Mouse (Mus musculus): ENCODE measurements around the gene Nxph3. TPM values are rescaled to one million over a fixed set of nuclear protein-coding genes. Genes with fewer than 3 reads are reported as not detected.
"Not testable (repeated sequence)": the region's sequence is repeated elsewhere in the genome, so short reads cannot be mapped to it uniquely, and the experiment has no call there.

The Nxph3 gene
- polyA plus RNA-seq, 1 experiment from 2014 or later, result 1.1 TPM

DNA sequence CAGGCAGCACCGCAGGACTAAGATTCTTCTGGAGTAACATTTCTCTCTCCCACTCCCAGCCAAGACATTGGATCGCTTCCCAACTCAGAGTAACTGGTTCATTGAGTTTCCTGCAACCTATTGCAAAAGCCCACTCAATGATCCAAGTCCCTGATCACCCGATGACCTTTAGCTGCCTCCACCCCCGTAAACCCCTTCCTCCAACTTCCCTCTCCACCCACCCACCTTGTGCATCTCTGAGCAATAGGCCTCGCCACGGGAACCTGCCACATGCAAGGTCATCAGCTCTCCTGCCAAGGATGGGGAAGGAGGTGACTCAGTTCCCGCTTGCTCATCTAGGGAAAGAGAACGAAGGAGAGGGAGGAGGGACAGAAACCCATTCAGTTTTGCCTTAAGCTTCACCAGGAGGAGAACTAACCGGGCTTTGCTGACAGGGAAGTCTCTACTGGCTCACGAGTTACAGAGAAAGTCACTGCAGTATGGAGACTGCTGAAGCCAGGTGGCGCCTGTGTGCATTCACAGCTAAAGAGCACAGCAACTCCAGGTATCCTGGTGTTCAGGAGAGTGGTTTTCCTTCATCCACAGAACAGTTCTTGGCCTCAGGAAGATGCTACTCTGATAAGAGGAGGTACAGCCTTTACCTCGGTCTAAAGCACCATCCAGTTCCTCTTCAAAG is 7.2 kb downstream of the Nxph3 start:
- Histone ChIP-seq H3K9me3 (ENCODE audit: control insufficient read depth, low read depth, low read length) (no peaks in the 10 kb centered on the region), H3K4me1 (ENCODE audit: control insufficient read depth, insufficient read depth, low read length) (peaks cover 9% of the 10 kb centered on the region; the same call in 1 of the 2 replicates), H3K4me2 (replicated peaks; ENCODE audit: low read depth, low read length) (no peak overlapping the region), H3K4me3 (ENCODE audit: low read depth, low read length) (no peak overlapping the region), H3K9ac (replicated peaks; ENCODE audit: low read depth, low read length) (no peak overlapping the region), H3K36me3 (ENCODE audit: control insufficient read depth, insufficient read depth, low read length) (no peaks in the 10 kb centered on the region), H3K27me3 (ENCODE audit: control insufficient read depth, insufficient read depth, low read length) (no peaks in the 10 kb centered on the region), H3K27ac (ENCODE audit: low read length) (no peak overlapping the region)
- 51% methylated on average over 12 of the region's 12 CpGs for WGBS
- no peak for ATAC-seq (ENCODE audit: insufficient number of reproducible peaks, insufficient read depth, low FRiP score, low read depth)

- 82% methylated on average over 6 of the region's 6 CpGs for WGBS
- Histone ChIP-seq H3K27ac (ENCODE audit: low read length) (0 out of 2 replicates have a peak overlapping the region, but pooled peaks have one; percentile 33), H3K9ac (replicated peaks; ENCODE audit: low read depth, low read length) (no peak overlapping the region), H3K4me2 (replicated peaks; ENCODE audit: low read depth, low read length) (no peak overlapping the region), H3K4me3 (ENCODE audit: low read depth, low read length) (no peak overlapping the region), H3K36me3 (ENCODE audit: control insufficient read depth, insufficient read depth, low read length) (no peaks in the 10 kb centered on the region), H3K4me1 (ENCODE audit: control insufficient read depth, insufficient read depth, low read length) (peaks cover 9% of the 10 kb centered on the region; the same call in 1 of the 2 replicates), H3K27me3 (ENCODE audit: control insufficient read depth, insufficient read depth, low read length) (no peaks in the 10 kb centered on the region), H3K9me3 (ENCODE audit: control insufficient read depth, low read depth, low read length) (no peaks in the 10 kb centered on the region)
- ATAC-seq (ENCODE audit: insufficient number of reproducible peaks, insufficient read depth, low FRiP score, low read depth), result no peak
These were observed 10.1 kb downstream of the Nxph3 start for GRCm38 (mm10) chr11:95504271-95504731.

DNA sequence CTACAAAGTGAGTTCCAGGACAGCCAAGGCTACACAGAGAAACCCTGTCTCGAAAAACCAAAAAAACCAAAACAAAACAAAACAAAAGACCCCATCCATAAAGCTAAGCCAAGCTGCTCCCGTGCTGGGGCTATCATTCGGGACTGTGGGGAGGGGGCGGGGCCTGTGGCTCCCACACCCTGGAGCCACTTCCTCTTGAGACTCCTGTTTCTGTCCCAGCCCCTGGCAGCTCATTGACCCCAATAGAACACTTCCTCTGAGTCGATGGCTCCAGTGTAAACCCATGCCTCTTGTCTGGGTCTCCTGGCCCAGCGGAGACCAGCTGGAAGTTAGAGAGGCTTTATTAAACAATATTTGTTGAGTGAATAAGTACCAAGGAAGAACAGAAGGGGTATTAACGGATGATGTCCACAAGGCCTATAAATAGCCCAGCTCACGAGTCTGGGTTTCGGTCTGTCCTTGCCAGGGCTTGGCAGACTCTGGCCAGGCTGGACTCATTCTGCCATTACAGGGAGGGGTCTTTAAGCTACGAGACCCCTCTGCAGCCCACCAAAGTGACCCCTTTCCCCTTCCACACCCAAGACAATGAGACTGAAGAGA is 10.7 kb downstream of the Nxph3 start:
- WGBS, result 49% methylated on average over 10 of the region's 10 CpGs
- Histone ChIP-seq H3K27ac (ENCODE audit: low read length) (no peak overlapping the region), H3K4me2 (replicated peaks; ENCODE audit: low read depth, low read length) (no peak overlapping the region), H3K36me3 (ENCODE audit: control insufficient read depth, insufficient read depth, low read length) (no peaks in the 10 kb centered on the region), H3K27me3 (ENCODE audit: control insufficient read depth, insufficient read depth, low read length) (no peaks in the 10 kb centered on the region), H3K9ac (replicated peaks; ENCODE audit: low read depth, low read length) (no peak overlapping the region), H3K4me3 (ENCODE audit: low read depth, low read length) (no peak overlapping the region), H3K4me1 (ENCODE audit: control insufficient read depth, insufficient read depth, low read length) (peaks cover 6% of the 10 kb centered on the region; the same call in 1 of the 2 replicates), H3K9me3 (ENCODE audit: control insufficient read depth, low read depth, low read length) (no peaks in the 10 kb centered on the region)
- ATAC-seq (ENCODE audit: insufficient number of reproducible peaks, insufficient read depth, low FRiP score, low read depth), result no peak

DNA sequence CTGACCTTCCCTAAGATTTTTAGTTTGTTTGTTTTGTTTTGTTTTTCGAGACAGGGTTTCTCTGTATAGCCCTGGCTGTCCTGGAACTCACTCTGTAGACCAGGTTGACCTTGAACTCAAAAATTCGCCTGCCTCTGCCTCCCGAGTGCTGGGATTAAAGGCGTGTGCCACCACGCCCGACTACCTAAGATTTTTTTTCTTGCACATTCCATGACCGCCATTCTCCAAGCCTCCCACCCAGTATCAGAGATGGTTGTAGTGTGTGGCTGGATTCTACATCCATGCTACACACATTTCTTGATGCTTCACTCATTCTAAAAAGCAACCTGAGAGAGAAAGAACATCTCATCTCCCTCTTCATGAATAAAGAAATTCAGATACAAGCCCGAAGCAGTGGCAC is 12.5 kb downstream of the Nxph3 start:
- WGBS, result 86% methylated on average over 8 of the region's 8 CpGs
- H3K4me2 ChIP-seq (replicated peaks; ENCODE audit: low read depth, low read length); H3K36me3 ChIP-seq (ENCODE audit: control insufficient read depth, insufficient read depth, low read length); H3K27me3 ChIP-seq (ENCODE audit: control insufficient read depth, insufficient read depth, low read length); H3K27ac ChIP-seq (ENCODE audit: low read length); H3K9me3 ChIP-seq (ENCODE audit: control insufficient read depth, low read depth, low read length); H3K4me3 ChIP-seq (ENCODE audit: low read depth, low read length); H3K4me1 ChIP-seq (ENCODE audit: control insufficient read depth, insufficient read depth, low read length); H3K9ac ChIP-seq (replicated peaks; ENCODE audit: low read depth, low read length); ATAC-seq (ENCODE audit: insufficient number of reproducible peaks, insufficient read depth, low FRiP score, low read depth): not testable (repeated sequence)

- Histone ChIP-seq H3K9me3 (ENCODE audit: control insufficient read depth, low read depth, low read length) (no peaks in the 10 kb centered on the region), H3K27ac (ENCODE audit: low read length) (no peak overlapping the region), H3K36me3 (ENCODE audit: control insufficient read depth, insufficient read depth, low read length) (no peaks in the 10 kb centered on the region), H3K4me2 (replicated peaks; ENCODE audit: low read depth, low read length) (no peak overlapping the region), H3K9ac (replicated peaks; ENCODE audit: low read depth, low read length) (no peak overlapping the region), H3K4me3 (ENCODE audit: low read depth, low read length) (no peak overlapping the region), H3K4me1 (ENCODE audit: control insufficient read depth, insufficient read depth, low read length) (no peaks in the 10 kb centered on the region), H3K27me3 (ENCODE audit: control insufficient read depth, insufficient read depth, low read length) (no peaks in the 10 kb centered on the region)
- 45% methylated on average over 3 of the region's 3 CpGs for WGBS
- ATAC-seq (ENCODE audit: insufficient number of reproducible peaks, insufficient read depth, low FRiP score, low read depth), result no peak
These were observed 13.5 kb downstream of the Nxph3 start for GRCm38 (mm10) chr11:95500836-95501235.

DNA sequence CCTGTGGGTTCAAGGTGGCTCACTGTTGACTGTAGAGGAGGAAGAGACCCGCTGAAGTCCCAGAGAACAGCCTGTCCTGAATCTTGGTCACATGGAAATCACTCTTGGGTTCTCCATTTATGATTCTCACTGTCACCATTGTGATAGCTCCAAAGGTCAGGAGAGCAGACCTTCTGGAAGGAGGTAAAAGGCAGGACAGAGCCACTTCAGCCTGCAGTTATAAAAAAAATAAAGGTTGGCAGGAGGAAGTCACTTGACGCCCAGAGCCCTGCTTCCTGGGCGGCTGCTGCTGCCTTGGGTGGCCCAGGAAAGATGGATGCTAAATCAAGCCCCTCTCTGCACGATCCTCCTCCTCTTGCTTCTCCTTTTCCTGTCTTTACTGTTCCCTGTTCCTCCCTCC is 14.0 kb downstream of the Nxph3 start:
- H3K9ac ChIP-seq (replicated peaks; ENCODE audit: low read depth, low read length), result no peak overlapping the region
- H3K27ac ChIP-seq (ENCODE audit: low read length), result no peak overlapping the region
- H3K4me3 ChIP-seq (ENCODE audit: low read depth, low read length), result no peak overlapping the region
- H3K36me3 ChIP-seq (ENCODE audit: control insufficient read depth, insufficient read depth, low read length), result no peaks in the 10 kb centered on the region
- no peaks in the 10 kb centered on the region for H3K9me3 ChIP-seq (ENCODE audit: control insufficient read depth, low read depth, low read length)
- ATAC-seq (ENCODE audit: insufficient number of reproducible peaks, insufficient read depth, low FRiP score, low read depth), result no peak
- no peaks in the 10 kb centered on the region for H3K27me3 ChIP-seq (ENCODE audit: control insufficient read depth, insufficient read depth, low read length)
- WGBS, result 35% methylated on average over 4 of the region's 4 CpGs
- H3K4me1 ChIP-seq (ENCODE audit: control insufficient read depth, insufficient read depth, low read length), result no peaks in the 10 kb centered on the region
- no peak overlapping the region for H3K4me2 ChIP-seq (replicated peaks; ENCODE audit: low read depth, low read length)

- H3K36me3 ChIP-seq (ENCODE audit: control insufficient read depth, insufficient read depth, low read length), result peaks cover 19% of the 10 kb centered on the region
- no peaks in the 10 kb centered on the region for H3K27me3 ChIP-seq (ENCODE audit: control insufficient read depth, insufficient read depth, low read length)
- no peaks in the 10 kb centered on the region for H3K4me1 ChIP-seq (ENCODE audit: control insufficient read depth, insufficient read depth, low read length)
- 91% methylated on average over 5 of the region's 5 CpGs for WGBS
- no peak overlapping the region for H3K27ac ChIP-seq (ENCODE audit: low read length)
- no peak for ATAC-seq (ENCODE audit: insufficient number of reproducible peaks, insufficient read depth, low FRiP score, low read depth)
- H3K9me3 ChIP-seq (ENCODE audit: control insufficient read depth, low read depth, low read length), result no peaks in the 10 kb centered on the region
- no peak overlapping the region for H3K4me3 ChIP-seq (ENCODE audit: low read depth, low read length)
- H3K4me2 ChIP-seq (replicated peaks; ENCODE audit: low read depth, low read length), result no peak overlapping the region
- no peak overlapping the region for H3K9ac ChIP-seq (replicated peaks; ENCODE audit: low read depth, low read length)
These were observed 16.4 kb downstream of the Nxph3 start for GRCm38 (mm10) chr11:95497921-95498320.

GRCm38 (mm10) chr11:95495883-95496282 is 18.5 kb downstream of the Nxph3 start:
- no peak overlapping the region for H3K9ac ChIP-seq (replicated peaks; ENCODE audit: low read depth, low read length)
- peaks cover 33% of the 10 kb centered on the region for H3K36me3 ChIP-seq (ENCODE audit: control insufficient read depth, insufficient read depth, low read length)
- no peaks in the 10 kb centered on the region for H3K4me1 ChIP-seq (ENCODE audit: control insufficient read depth, insufficient read depth, low read length)
- H3K27me3 ChIP-seq (ENCODE audit: control insufficient read depth, insufficient read depth, low read length), result no peaks in the 10 kb centered on the region
- H3K9me3 ChIP-seq (ENCODE audit: control insufficient read depth, low read depth, low read length), result no peaks in the 10 kb centered on the region
- WGBS, result 85% methylated on average over 9 of the region's 9 CpGs
- no peak overlapping the region for H3K4me2 ChIP-seq (replicated peaks; ENCODE audit: low read depth, low read length)
- no peak overlapping the region for H3K27ac ChIP-seq (ENCODE audit: low read length)
- no peak for ATAC-seq (ENCODE audit: insufficient number of reproducible peaks, insufficient read depth, low FRiP score, low read depth)
- no peak overlapping the region for H3K4me3 ChIP-seq (ENCODE audit: low read depth, low read length)
